Mouse (Mus musculus): ENCODE data around the gene Wdr6. TPM values are rescaled to one million over a fixed set of nuclear protein-coding genes. Genes with fewer than 3 reads are reported as not detected.

Wdr6 gene
- polyA plus RNA-seq, 1 experiment from 2014 or later = 93.7 TPM

GRCm38 (mm10) chr9:108563671-108564070 is 14.9 kb downstream of the Wdr6 start:
- H3K4me1 ChIP-seq = peaks cover 36% of the 10 kb centered on the region
- H3K4me3 ChIP-seq (replicated peaks) = no peak overlapping the region
- no peaks in the 10 kb centered on the region for H3K9me3 ChIP-seq (replicated peaks)
- H3K36me3 ChIP-seq = peaks cover 47% of the 10 kb centered on the region
- 93% methylated on average over 8 of the region's 8 CpGs for WGBS
- H3K27ac ChIP-seq (replicated peaks) = no peak overlapping the region
- H3K27me3 ChIP-seq = no peaks in the 10 kb centered on the region
- ATAC-seq (ENCODE audit: insufficient number of reproducible peaks, low FRiP score, low TSS enrichment, low read depth) = no peak
- no peak overlapping the region for H3K9ac ChIP-seq
- H3K4me2 ChIP-seq (replicated peaks) = no peak overlapping the region

- no peaks in the 10 kb centered on the region for H3K27me3 ChIP-seq
- peak within 1 kb of the TSS; percentile 77 for H3K9ac ChIP-seq
- peak within 1 kb of the TSS; percentile 86 for H3K27ac ChIP-seq (replicated peaks)
- H3K4me1 ChIP-seq = peaks cover 14% of the 10 kb centered on the region
- peak within 1 kb of the TSS; percentile 63 for H3K4me3 ChIP-seq (replicated peaks)
- peaks cover 74% of the 10 kb centered on the region for H3K36me3 ChIP-seq
- peak within 1 kb of the TSS; percentile 69 for H3K4me2 ChIP-seq (replicated peaks)
- WGBS = 0% methylated on average over 53 of the region's 53 CpGs
- peak; percentile 98 for ATAC-seq (ENCODE audit: insufficient number of reproducible peaks, low FRiP score, low TSS enrichment, low read depth)
- no peaks in the 10 kb centered on the region for H3K9me3 ChIP-seq (replicated peaks)
These were observed 18.2 kb downstream of the Wdr6 start, which contains the start of gene Impdh2 for GRCm38 (mm10) chr9:108560227-108560841. Impdh2 (plus strand) TSS chr9:108560286.

GRCm38 (mm10) chr9:108559169-108559568 is 19.4 kb downstream of the Wdr6 start:
- Histone ChIP-seq H3K9me3 (replicated peaks) (no peaks in the 10 kb centered on the region), H3K4me2 (replicated peaks) (no peak overlapping the region), H3K27me3 (no peaks in the 10 kb centered on the region), H3K27ac (replicated peaks) (no peak overlapping the region), H3K9ac (no peak overlapping the region), H3K4me1 (peaks cover 13% of the 10 kb centered on the region), H3K4me3 (replicated peaks) (no peak overlapping the region), H3K36me3 (peaks cover 71% of the 10 kb centered on the region)
- no peak for ATAC-seq (ENCODE audit: insufficient number of reproducible peaks, low FRiP score, low TSS enrichment, low read depth)
- WGBS = 83% methylated on average over 4 of the region's 4 CpGs

DNA sequence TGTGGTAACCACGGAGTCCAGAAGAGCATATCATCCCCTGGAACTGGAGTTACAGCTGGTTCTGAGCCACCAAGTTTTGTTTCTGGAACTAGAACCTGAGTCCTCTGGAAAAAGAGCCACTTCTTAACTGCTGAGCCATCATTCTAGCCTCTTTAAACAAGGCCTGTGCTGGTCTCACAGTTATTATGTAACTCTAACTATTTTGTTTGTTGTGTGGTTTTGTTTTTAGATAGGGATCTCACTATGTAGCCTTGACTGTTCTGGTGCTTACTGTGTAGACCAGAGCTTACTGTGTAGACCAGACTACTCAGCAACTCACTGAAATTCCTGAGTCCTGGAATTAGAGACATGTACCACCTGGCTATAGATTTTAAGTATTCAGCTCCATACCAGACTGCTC is 31.7 kb downstream of the Wdr6 start:
- no peak overlapping the region for H3K4me2 ChIP-seq (replicated peaks)
- no peak overlapping the region for H3K27ac ChIP-seq (replicated peaks)
- peaks cover 76% of the 10 kb centered on the region for H3K36me3 ChIP-seq
- no peaks in the 10 kb centered on the region for H3K27me3 ChIP-seq
- H3K4me1 ChIP-seq = no peaks in the 10 kb centered on the region
- no peak overlapping the region for H3K4me3 ChIP-seq (replicated peaks)
- ATAC-seq (ENCODE audit: insufficient number of reproducible peaks, low FRiP score, low TSS enrichment, low read depth) = no peak
- 89% methylated on average over 1 of the region's 1 CpGs for WGBS
- no peak overlapping the region for H3K9ac ChIP-seq
- H3K9me3 ChIP-seq (replicated peaks) = no peaks in the 10 kb centered on the region

DNA sequence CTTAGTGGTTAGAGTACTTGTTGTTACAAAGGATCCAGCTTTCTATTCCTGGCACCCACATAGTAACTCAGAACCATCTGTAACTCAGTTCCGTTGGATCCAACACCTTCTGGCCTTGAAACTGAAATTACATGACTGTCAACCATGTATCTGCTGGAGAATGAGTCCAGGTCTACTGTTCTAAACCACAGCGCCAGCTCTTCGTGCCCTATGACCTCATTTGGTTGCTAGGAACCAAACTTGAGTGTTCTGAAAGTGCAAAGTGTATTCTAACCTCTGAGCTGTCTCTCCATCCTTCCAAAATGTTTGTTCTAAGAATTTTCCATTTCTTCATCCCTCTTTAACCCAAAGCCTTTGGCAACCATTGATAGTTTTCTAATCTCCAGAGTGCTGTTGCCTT is 32.6 kb downstream of the Wdr6 start:
- 91% methylated on average over 3 of the region's 3 CpGs for WGBS
- Histone ChIP-seq H3K9ac (no peak overlapping the region), H3K4me1 (no peaks in the 10 kb centered on the region), H3K4me3 (replicated peaks) (no peak overlapping the region), H3K9me3 (replicated peaks) (no peaks in the 10 kb centered on the region), H3K36me3 (peaks cover 81% of the 10 kb centered on the region), H3K27ac (replicated peaks) (no peak overlapping the region), H3K4me2 (replicated peaks) (no peak overlapping the region), H3K27me3 (no peaks in the 10 kb centered on the region)
- no peak for ATAC-seq (ENCODE audit: insufficient number of reproducible peaks, low FRiP score, low TSS enrichment, low read depth)

- ATAC-seq (ENCODE audit: insufficient number of reproducible peaks, low FRiP score, low TSS enrichment, low read depth) = no peak
- Histone ChIP-seq H3K4me2 (replicated peaks) (no peak overlapping the region), H3K36me3 (peaks cover 86% of the 10 kb centered on the region)
These were observed 37.7 kb downstream of the Wdr6 start for GRCm38 (mm10) chr9:108540846-108541245.

GRCm38 (mm10) chr9:108531496-108531895 is 47.0 kb downstream of the Wdr6 start:
- WGBS = 84% methylated on average over 1 of the region's 1 CpGs
- Histone ChIP-seq H3K9me3 (replicated peaks) (no peaks in the 10 kb centered on the region), H3K4me3 (replicated peaks) (no peak overlapping the region), H3K27ac (replicated peaks) (no peak overlapping the region), H3K36me3 (peaks cover 79% of the 10 kb centered on the region), H3K4me1 (no peaks in the 10 kb centered on the region), H3K27me3 (no peaks in the 10 kb centered on the region), H3K9ac (no peak overlapping the region), H3K4me2 (replicated peaks) (no peak overlapping the region)
- no peak for ATAC-seq (ENCODE audit: insufficient number of reproducible peaks, low FRiP score, low TSS enrichment, low read depth)

More at GRCm38 (mm10) chr9:108540846-108541245, 37.7 kb downstream of the Wdr6 start:
- Histone ChIP-seq H3K4me3 (replicated peaks) (no peak overlapping the region), H3K4me1 (no peaks in the 10 kb centered on the region), H3K27ac (replicated peaks) (no peak overlapping the region), H3K9ac (no peak overlapping the region), H3K9me3 (replicated peaks) (no peaks in the 10 kb centered on the region), H3K27me3 (no peaks in the 10 kb centered on the region)

- Histone ChIP-seq H3K4me2 (replicated peaks) (no peak overlapping the region), H3K4me1 (no peaks in the 10 kb centered on the region), H3K4me3 (replicated peaks) (no peak overlapping the region), H3K27ac (replicated peaks) (no peak overlapping the region), H3K27me3 (no peaks in the 10 kb centered on the region), H3K9me3 (replicated peaks) (no peaks in the 10 kb centered on the region), H3K9ac (no peak overlapping the region), H3K36me3 (peaks cover 74% of the 10 kb centered on the region)
- ATAC-seq (ENCODE audit: insufficient number of reproducible peaks, low FRiP score, low TSS enrichment, low read depth) = no peak
- 93% methylated on average over 1 of the region's 1 CpGs for WGBS
These were observed 47.6 kb downstream of the Wdr6 start for GRCm38 (mm10) chr9:108530954-108531353.

GRCm38 (mm10) chr9:108525400-108525799 is 53.1 kb downstream of the Wdr6 start:
- Histone ChIP-seq H3K4me1 (no peaks in the 10 kb centered on the region), H3K4me2 (replicated peaks) (no peak overlapping the region), H3K9ac (no peak overlapping the region), H3K27ac (replicated peaks) (no peak overlapping the region), H3K9me3 (replicated peaks) (no peaks in the 10 kb centered on the region), H3K27me3 (no peaks in the 10 kb centered on the region), H3K36me3 (peaks cover 31% of the 10 kb centered on the region), H3K4me3 (replicated peaks) (no peak overlapping the region)
- 83% methylated on average over 3 of the region's 3 CpGs for WGBS
- no peak for ATAC-seq (ENCODE audit: insufficient number of reproducible peaks, low FRiP score, low TSS enrichment, low read depth)

GRCm38 (mm10) chr9:108523341-108523740 is 55.2 kb downstream of the Wdr6 start:
- Histone ChIP-seq H3K27me3 (no peaks in the 10 kb centered on the region), H3K9ac (no peak overlapping the region)
- WGBS = 94% methylated on average over 4 of the region's 4 CpGs

More at GRCm38 (mm10) chr9:108523341-108523740, 55.2 kb downstream of the Wdr6 start:
- Histone ChIP-seq H3K27ac (replicated peaks) (no peak overlapping the region), H3K4me3 (replicated peaks) (no peak overlapping the region), H3K4me1 (peaks cover 14% of the 10 kb centered on the region; the same call in 1 of the 2 replicates), H3K4me2 (replicated peaks) (no peak overlapping the region), H3K36me3 (peaks cover 15% of the 10 kb centered on the region), H3K9me3 (replicated peaks) (no peaks in the 10 kb centered on the region)
- ATAC-seq (ENCODE audit: insufficient number of reproducible peaks, low FRiP score, low TSS enrichment, low read depth) = no peak

Measured in embryonic facial prominence, embryonic 15.5 days (tissue).